Mouse (Mus musculus) embryonic facial prominence, embryonic 14.5 days (tissue): ENCODE measurements at regions not wholly inside any gene's neighbourhood (a gene's known extent, or its start where the extent isn't known, plus 50 kb on each side); places are given as distances from the start of the nearest gene placed in this dataset.

ENCODE experiments used
- ATAC-seq: fragments of 200-750 bp; cut with Nextera tagmentation; 2 replicates; pipeline ENCODE4 v1.8.0; 2017; ENCODE audit warnings: low read depth, moderate number of reproducible peaks, moderate TSS enrichment
- DNase-seq: peaks from one replicate; pipeline ENCODE4 v3.0.0-alpha.2; 2015; ENCODE audit warnings: low spot score
- H3K27ac ChIP-seq: fragments of 300-500 bp; sonication (generic); replicated peaks from 2 replicates; pipeline ENCODE4 v1.5.1; 2014; ENCODE audit warnings: low read depth, mild to moderate bottlenecking, low read length, moderate library complexity
- H3K27me3 ChIP-seq: fragments of 300-500 bp; sonication (generic); replicated peaks from 2 replicates; pipeline ENCODE4 v1.6.1; 2014; ENCODE audit warnings: low read length; ENCODE audit not compliant: control insufficient read depth, insufficient read depth
- H3K36me3 ChIP-seq: fragments of 300-500 bp; sonication (generic); 2 replicates; pipeline ENCODE4 v1.6.1; 2014; ENCODE audit warnings: low read length, mixed read lengths; ENCODE audit not compliant: control insufficient read depth, insufficient read depth
- H3K4me1 ChIP-seq: fragments of 300-500 bp; sonication (generic); 2 replicates; pipeline ENCODE4 v1.6.1; 2014; ENCODE audit warnings: antibody characterized with exemption, low read length; ENCODE audit not compliant: control insufficient read depth, insufficient read depth
- H3K4me2 ChIP-seq: fragments of 300-500 bp; sonication (generic); 2 replicates; pipeline ENCODE4 v1.6.1; 2014; ENCODE audit warnings: low read depth, mild to moderate bottlenecking, low read length, moderate library complexity, mixed read lengths
- H3K4me3 ChIP-seq: fragments of 300-500 bp; sonication (generic); 2 replicates; pipeline ENCODE4 v1.5.1; 2014; ENCODE audit warnings: low read depth, mild to moderate bottlenecking, low read length
- H3K9ac ChIP-seq: fragments of 300-500 bp; sonication (generic); 2 replicates; pipeline ENCODE4 v1.6.1; 2014; ENCODE audit warnings: low read depth, mild to moderate bottlenecking, low read length, moderate library complexity, mixed read lengths
- H3K9me3 ChIP-seq: fragments of 300-500 bp; sonication (generic); 2 replicates; pipeline ENCODE4 v1.6.1; 2016; ENCODE audit warnings: low read length; ENCODE audit not compliant: control insufficient read depth
- WGBS: fragments of 180-500 bp; shearing (Covaris S2); extraction: QIAGEN DNeasy Blood & Tissue Kit; methylation state at CpG from one replicate; pipeline ENCODE4 v1.1.7; 2014; 5-methylcytosine and 5-hydroxymethylcytosine counted together

GRCm38 (mm10) chr10:24388229-24388628, 164.9 kb downstream of the Moxd1 start:
- Histone ChIP-seq H3K9me3 (no peaks in the 10 kb centered on the region), H3K27ac (no peak overlapping the region), H3K9ac (no peak overlapping the region), H3K4me1 (peaks cover 9% of the 10 kb centered on the region), H3K4me3 (no peak overlapping the region), H3K4me2 (no peak overlapping the region), H3K36me3 (no peaks in the 10 kb centered on the region), H3K27me3 (no peaks in the 10 kb centered on the region)
- no peak for ATAC-seq
- DNase-seq: no peak
- 27% methylated on average over 2 of the region's 2 CpGs for WGBS

GRCm38 (mm10) chr10:24391039-24391438, 167.7 kb downstream of the Moxd1 start:
- 65% methylated on average over 6 of the region's 6 CpGs for WGBS
- no peaks in the 10 kb centered on the region for H3K9me3 ChIP-seq
- no peak overlapping the region for H3K4me3 ChIP-seq
- no peaks in the 10 kb centered on the region for H3K27me3 ChIP-seq
- no peak overlapping the region for H3K9ac ChIP-seq
- H3K36me3 ChIP-seq: no peaks in the 10 kb centered on the region
- H3K4me1 ChIP-seq: peaks cover 3% of the 10 kb centered on the region
- no peak for DNase-seq
- no peak for ATAC-seq
- H3K27ac ChIP-seq: no peak overlapping the region
- no peak overlapping the region for H3K4me2 ChIP-seq

GRCm38 (mm10) chr10:24392066-24392465, 168.7 kb downstream of the Moxd1 start:
- H3K4me3 ChIP-seq: no peak overlapping the region
- H3K4me2 ChIP-seq: no peak overlapping the region
- peaks cover 3% of the 10 kb centered on the region for H3K4me1 ChIP-seq
- no peak overlapping the region for H3K9ac ChIP-seq
- DNase-seq (no peak), ATAC-seq (no peak)
- no peaks in the 10 kb centered on the region for H3K9me3 ChIP-seq
- no peaks in the 10 kb centered on the region for H3K36me3 ChIP-seq
- no peaks in the 10 kb centered on the region for H3K27me3 ChIP-seq
- H3K27ac ChIP-seq: no peak overlapping the region
- WGBS: 74% methylated on average over 3 of the region's 3 CpGs

GRCm38 (mm10) chr10:24395999-24396784, 172.9 kb downstream of the Moxd1 start:
- Histone ChIP-seq H3K9ac (no peak overlapping the region), H3K4me2 (no peak overlapping the region), H3K9me3 (no peaks in the 10 kb centered on the region), H3K36me3 (no peaks in the 10 kb centered on the region), H3K4me1 (no peaks in the 10 kb centered on the region; the same call in 1 of the 2 replicates), H3K4me3 (no peak overlapping the region), H3K27ac (no peak overlapping the region), H3K27me3 (no peaks in the 10 kb centered on the region)
- DNase-seq (peak; percentile 84), ATAC-seq (peak; percentile 70)
- WGBS: 50% methylated on average over 13 of the region's 13 CpGs

GRCm38 (mm10) chr10:24397125-24397524, 173.8 kb downstream of the Moxd1 start:
- Histone ChIP-seq H3K9ac (no peak overlapping the region), H3K4me3 (no peak overlapping the region), H3K27ac (no peak overlapping the region), H3K4me1 (no peaks in the 10 kb centered on the region; the same call in 1 of the 2 replicates), H3K9me3 (no peaks in the 10 kb centered on the region), H3K4me2 (no peak overlapping the region), H3K27me3 (no peaks in the 10 kb centered on the region), H3K36me3 (no peaks in the 10 kb centered on the region)
- DNase-seq (peak; percentile 34), ATAC-seq (no peak)
- WGBS: 77% methylated on average over 2 of the region's 2 CpGs

GRCm38 (mm10) chr10:24404851-24405250, 181.5 kb downstream of the Moxd1 start:
- H3K9me3 ChIP-seq: no peaks in the 10 kb centered on the region
- H3K4me2 ChIP-seq: no peak overlapping the region
- H3K9ac ChIP-seq: no peak overlapping the region
- ATAC-seq (peak; percentile 33; the same call in 1 of the 2 replicates), DNase-seq (no peak)
- H3K36me3 ChIP-seq: no peaks in the 10 kb centered on the region
- H3K4me3 ChIP-seq: no peak overlapping the region
- H3K27me3 ChIP-seq: no peaks in the 10 kb centered on the region
- 63% methylated on average over 4 of the region's 4 CpGs for WGBS
- H3K27ac ChIP-seq: no peak overlapping the region
- H3K4me1 ChIP-seq: no peaks in the 10 kb centered on the region

GRCm38 (mm10) chr10:24406953-24407352, 183.6 kb downstream of the Moxd1 start:
- Histone ChIP-seq H3K36me3 (no peaks in the 10 kb centered on the region), H3K4me2 (no peak overlapping the region), H3K4me1 (no peaks in the 10 kb centered on the region), H3K27ac (no peak overlapping the region), H3K27me3 (no peaks in the 10 kb centered on the region), H3K4me3 (no peak overlapping the region), H3K9me3 (no peaks in the 10 kb centered on the region), H3K9ac (no peak overlapping the region)
- WGBS: 82% methylated on average over 3 of the region's 3 CpGs
- DNase-seq: no peak
- ATAC-seq: no peak

GRCm38 (mm10) chr10:24407411-24408227, 184.3 kb downstream of the Moxd1 start:
- DNase-seq (no peak), ATAC-seq (no peak)
- no peaks in the 10 kb centered on the region for H3K4me1 ChIP-seq
- no peaks in the 10 kb centered on the region for H3K9me3 ChIP-seq
- no peak overlapping the region for H3K27ac ChIP-seq
- H3K36me3 ChIP-seq: no peaks in the 10 kb centered on the region
- H3K27me3 ChIP-seq: no peaks in the 10 kb centered on the region
- H3K4me2 ChIP-seq: no peak overlapping the region
- no peak overlapping the region for H3K4me3 ChIP-seq
- 66% methylated on average over 6 of the region's 6 CpGs for WGBS
- H3K9ac ChIP-seq: no peak overlapping the region
